Mouse (Mus musculus) intestine, postnatal 0 days (tissue): ENCODE measurements around the gene Magi2. TPM values are rescaled to one million over a fixed set of nuclear protein-coding genes. Genes with fewer than 3 reads are reported as not detected.
"Not testable (repeated sequence)": the region's sequence is repeated elsewhere in the genome, so short reads cannot be mapped to it uniquely, and the experiment has no call there.

Experiments used
- ATAC-seq: fragments of 200-750 bp; cut with Nextera tagmentation; 2 replicates; pipeline ENCODE4 v1.8.0; 2017; ENCODE audit warnings: mild to moderate bottlenecking, moderate TSS enrichment, moderate library complexity
- H3K27ac ChIP-seq: fragments of 300-500 bp; sonication (generic); 2 replicates; pipeline ENCODE4 v1.5.1; 2014; ENCODE audit warnings: mild to moderate bottlenecking, low read depth, low read length, moderate library complexity
- H3K27me3 ChIP-seq: fragments of 300-500 bp; sonication (generic); replicated peaks from 2 replicates; pipeline ENCODE4 v1.6.1; 2014; ENCODE audit warnings: low read length, mixed read lengths; ENCODE audit not compliant: control insufficient read depth, insufficient read depth
- H3K36me3 ChIP-seq: fragments of 300-500 bp; sonication (generic); 2 replicates; pipeline ENCODE4 v1.6.1; 2014; ENCODE audit warnings: mild to moderate bottlenecking, moderate library complexity; ENCODE audit not compliant: control insufficient read depth, insufficient read depth
- H3K4me1 ChIP-seq: fragments of 300-500 bp; sonication (generic); replicated peaks from 2 replicates; pipeline ENCODE4 v1.6.1; 2014; ENCODE audit warnings: antibody characterized with exemption, low read length, mixed read lengths; ENCODE audit not compliant: control insufficient read depth, insufficient read depth
- H3K4me2 ChIP-seq: fragments of 300-500 bp; sonication (generic); replicated peaks from 2 replicates; pipeline ENCODE4 v1.6.1; 2014; ENCODE audit warnings: low read depth, mild to moderate bottlenecking, moderate library complexity
- H3K4me3 ChIP-seq: fragments of 300-500 bp; sonication (generic); 2 replicates; pipeline ENCODE4 v1.5.1; 2014; ENCODE audit warnings: low read depth, low read length
- H3K9ac ChIP-seq: fragments of 300-500 bp; sonication (generic); 2 replicates; pipeline ENCODE4 v1.6.1; 2014; ENCODE audit warnings: mild to moderate bottlenecking, low read depth, low read length
- H3K9me3 ChIP-seq: fragments of 300-500 bp; sonication (generic); 2 replicates; pipeline ENCODE4 v1.6.1; 2016; ENCODE audit warnings: mixed run types; ENCODE audit not compliant: control insufficient read depth
- CTCF ChIP-seq: sonication (generic); IDR thresholded peaks from 2 replicates; pipeline ENCODE4 v1.5.1; 2016; ENCODE audit warnings: low read depth, mild to moderate bottlenecking, control low read depth, antibody characterized with exemption, moderate library complexity
- WGBS: fragments of 180-500 bp; shearing (Covaris S2); extraction: QIAGEN DNeasy Blood & Tissue Kit; methylation state at CpG from one replicate; pipeline ENCODE4 v1.1.7; 2014; 5-methylcytosine and 5-hydroxymethylcytosine counted together
- polyA plus RNA-seq: library from polyadenylated mRNA; unstranded; fragments of >200 nt; fragmentation: Nextera tagmentation; extraction: Ambion mirVana; gene quantifications from 2 replicates; pipeline ENCODE4 v1.2.1, GENCODE M21; 2015

Gene Magi2
- polyA plus RNA-seq, 1 experiment from 2014 or later: 1.0 TPM

- no peaks in the 10 kb centered on the region for H3K4me1 ChIP-seq
- no peak for TF ChIP-seq CTCF
- H3K27ac ChIP-seq: no peak overlapping the region
- 95% methylated on average over 13 of the region's 13 CpGs for WGBS
- H3K4me2 ChIP-seq: no peak overlapping the region
- H3K27me3 ChIP-seq: no peaks in the 10 kb centered on the region
- no peak for ATAC-seq
- H3K9ac ChIP-seq: no peak overlapping the region
- H3K4me3 ChIP-seq: no peak overlapping the region
- no peaks in the 10 kb centered on the region for H3K36me3 ChIP-seq
- no peaks in the 10 kb centered on the region for H3K9me3 ChIP-seq
Measured at GRCm38 (mm10) chr5:20522047-20522446, 1295.2 kb downstream of the Magi2 start.

- Histone ChIP-seq H3K4me3 (no peak overlapping the region), H3K9ac (no peak overlapping the region), H3K36me3 (no peaks in the 10 kb centered on the region), H3K9me3 (no peaks in the 10 kb centered on the region), H3K4me2 (no peak overlapping the region), H3K4me1 (no peaks in the 10 kb centered on the region), H3K27me3 (no peaks in the 10 kb centered on the region), H3K27ac (no peak overlapping the region)
- TF ChIP-seq CTCF: no peak
- no peak for ATAC-seq
Measured at GRCm38 (mm10) chr5:20523776-20524175, 1296.9 kb downstream of the Magi2 start.

- WGBS: 77% methylated on average over 1 of the region's 4 CpGs
- not testable (repeated sequence) for H3K4me1 ChIP-seq, H3K27me3 ChIP-seq, ATAC-seq, H3K4me3 ChIP-seq, H3K36me3 ChIP-seq, H3K9me3 ChIP-seq, H3K27ac ChIP-seq, H3K9ac ChIP-seq, H3K4me2 ChIP-seq
Measured at GRCm38 (mm10) chr5:20526588-20526987, 1299.8 kb downstream of the Magi2 start.

GRCm38 (mm10) chr5:20536544-20536943 lies 1309.7 kb downstream of the Magi2 start:
- no peaks in the 10 kb centered on the region for H3K4me1 ChIP-seq
- H3K27me3 ChIP-seq: no peaks in the 10 kb centered on the region
- 64% methylated on average over 3 of the region's 3 CpGs for WGBS
- no peak overlapping the region for H3K9ac ChIP-seq
- H3K27ac ChIP-seq: no peak overlapping the region
- H3K9me3 ChIP-seq: no peaks in the 10 kb centered on the region
- no peaks in the 10 kb centered on the region for H3K36me3 ChIP-seq
- H3K4me2 ChIP-seq: no peak overlapping the region
- no peak overlapping the region for H3K4me3 ChIP-seq
- ATAC-seq: no peak
- no peak for TF ChIP-seq CTCF

GRCm38 (mm10) chr5:20537369-20538022 lies 1310.7 kb downstream of the Magi2 start:
- Histone ChIP-seq H3K27me3 (no peaks in the 10 kb centered on the region), H3K36me3 (no peaks in the 10 kb centered on the region), H3K9me3 (no peaks in the 10 kb centered on the region), H3K4me3 (no peak overlapping the region), H3K4me1 (no peaks in the 10 kb centered on the region), H3K4me2 (no peak overlapping the region), H3K27ac (no peak overlapping the region), H3K9ac (no peak overlapping the region)
- WGBS: 68% methylated on average over 8 of the region's 8 CpGs
- no peak for ATAC-seq
- no peak for TF ChIP-seq CTCF

GRCm38 (mm10) chr5:20544374-20544773 lies 1317.5 kb downstream of the Magi2 start:
- H3K9me3 ChIP-seq: no peaks in the 10 kb centered on the region
- no peaks in the 10 kb centered on the region for H3K36me3 ChIP-seq
- ATAC-seq: no peak
- WGBS: 71% methylated on average over 5 of the region's 5 CpGs
- H3K4me1 ChIP-seq: no peaks in the 10 kb centered on the region
- no peak for TF ChIP-seq CTCF
- H3K9ac ChIP-seq: no peak overlapping the region
- no peak overlapping the region for H3K27ac ChIP-seq
- H3K4me2 ChIP-seq: no peak overlapping the region
- no peak overlapping the region for H3K4me3 ChIP-seq
- H3K27me3 ChIP-seq: no peaks in the 10 kb centered on the region

GRCm38 (mm10) chr5:20559378-20559777 lies 1332.5 kb downstream of the Magi2 start:
- Histone ChIP-seq H3K27ac (no peak overlapping the region), H3K4me2 (no peak overlapping the region), H3K4me1 (no peaks in the 10 kb centered on the region), H3K4me3 (no peak overlapping the region), H3K36me3 (no peaks in the 10 kb centered on the region), H3K9me3 (no peaks in the 10 kb centered on the region), H3K27me3 (no peaks in the 10 kb centered on the region), H3K9ac (no peak overlapping the region)
- no peak for ATAC-seq
- no peak for TF ChIP-seq CTCF
- WGBS: 76% methylated on average over 2 of the region's 2 CpGs
